Mouse (Mus musculus) kidney, postnatal 0 days (tissue): ENCODE results near the gene Faf2. TPM values are rescaled to one million over a fixed set of nuclear protein-coding genes. Genes with fewer than 3 reads are reported as not detected.

Experiments
- ATAC-seq: fragments of 200-750 bp; cut with Nextera tagmentation; replicated peaks from 2 replicates; pipeline ENCODE4 v1.8.0; 2017; ENCODE audit warnings: low read depth, moderate number of reproducible peaks, moderate TSS enrichment, moderate library complexity; ENCODE audit not compliant: low FRiP score
- DNase-seq: peaks from one replicate; pipeline ENCODE4 v3.0.0-alpha.2; 2016; ENCODE audit warnings: low spot score
- H3K27ac ChIP-seq: fragments of 300-500 bp; sonication (generic); 2 replicates; pipeline ENCODE4 v1.5.1; 2014; ENCODE audit warnings: mild to moderate bottlenecking
- H3K27me3 ChIP-seq: fragments of 300-500 bp; sonication (generic); 2 replicates; pipeline ENCODE4 v1.6.1; 2014; ENCODE audit warnings: low read length, mixed read lengths; ENCODE audit not compliant: insufficient read depth
- H3K36me3 ChIP-seq: fragments of 300-500 bp; sonication (generic); 2 replicates; pipeline ENCODE4 v1.6.1; 2014; ENCODE audit warnings: low read length, mixed read lengths; ENCODE audit not compliant: insufficient read depth
- H3K4me1 ChIP-seq: fragments of 300-500 bp; sonication (generic); replicated peaks from 2 replicates; pipeline ENCODE4 v1.6.1; 2014; ENCODE audit warnings: antibody characterized with exemption, low read length, mixed read lengths; ENCODE audit not compliant: insufficient read depth
- H3K4me2 ChIP-seq: fragments of 300-500 bp; sonication (generic); 2 replicates; pipeline ENCODE4 v1.6.1; 2014; ENCODE audit warnings: mild to moderate bottlenecking, low read length, moderate library complexity, mixed read lengths
- H3K4me3 ChIP-seq: fragments of 300-500 bp; sonication (generic); replicated peaks from 2 replicates; pipeline ENCODE4 v1.5.1; 2014; ENCODE audit warnings: low read depth, low read length
- H3K9ac ChIP-seq: fragments of 300-500 bp; sonication (generic); 2 replicates; pipeline ENCODE4 v1.6.1; 2014; ENCODE audit warnings: low read depth, low read length
- H3K9me3 ChIP-seq: fragments of 300-500 bp; sonication (generic); replicated peaks from 2 replicates; pipeline ENCODE4 v1.6.1; 2016; ENCODE audit warnings: low read length, inconsistent platforms, mixed read lengths
- CTCF ChIP-seq: IDR thresholded peaks from 2 replicates; pipeline ENCODE4 v1.5.1; 2016; ENCODE audit warnings: antibody characterized with exemption, low read depth, mild to moderate bottlenecking, moderate library complexity
- WGBS: fragments of 180-500 bp; shearing (Covaris S2); extraction: QIAGEN DNeasy Blood & Tissue Kit; methylation state at CpG from one replicate; pipeline ENCODE4 v1.1.7; 2014; 5-methylcytosine and 5-hydroxymethylcytosine counted together
- polyA plus RNA-seq: library from polyadenylated mRNA; unstranded; fragments of >200 nt; fragmentation: Nextera tagmentation; extraction: Ambion mirVana; gene quantifications from 2 replicates; pipeline ENCODE4 v1.2.1, GENCODE M21; 2015

The Faf2 gene
- polyA plus RNA-seq, 1 experiment from 2014 or later, result 61.2 TPM

GRCm38 (mm10) chr13:54687575-54688424 is 66.2 kb downstream of the Faf2 start:
- ATAC-seq, result peak; percentile 88
- Histone ChIP-seq H3K4me2 (peak overlapping the region; percentile 62), H3K4me1 (peaks cover 31% of the 10 kb centered on the region), H3K9me3 (no peaks in the 10 kb centered on the region), H3K27ac (peak overlapping the region; percentile 98), H3K9ac (peak overlapping the region; percentile 92), H3K36me3 (peaks cover 8% of the 10 kb centered on the region), H3K4me3 (peak overlapping the region; percentile 83), H3K27me3 (no peaks in the 10 kb centered on the region)
- under 1% methylated on average over 81 of the region's 82 CpGs for WGBS
- peak; percentile 97 for DNase-seq
- no peak for TF ChIP-seq CTCF

- DNase-seq (no peak), ATAC-seq (no peak)
- Histone ChIP-seq H3K27me3 (no peaks in the 10 kb centered on the region), H3K9me3 (no peaks in the 10 kb centered on the region), H3K27ac (no peak overlapping the region), H3K4me3 (no peak overlapping the region), H3K4me1 (peaks cover 22% of the 10 kb centered on the region), H3K4me2 (no peak overlapping the region), H3K9ac (no peak overlapping the region), H3K36me3 (no peaks in the 10 kb centered on the region)
- 93% methylated on average over 8 of the region's 8 CpGs for WGBS
- TF ChIP-seq CTCF, result no peak
Observed at GRCm38 (mm10) chr13:54690151-54690740, 68.7 kb downstream of the Faf2 start.

GRCm38 (mm10) chr13:54691737-54692136 is 70.2 kb downstream of the Faf2 start:
- Histone ChIP-seq H3K4me2 (no peak overlapping the region; the same call in 1 of the 2 replicates), H3K27me3 (no peaks in the 10 kb centered on the region), H3K4me3 (no peak overlapping the region), H3K4me1 (peaks cover 11% of the 10 kb centered on the region; the same call in 1 of the 2 replicates), H3K27ac (no peak overlapping the region), H3K9me3 (no peaks in the 10 kb centered on the region), H3K9ac (no peak overlapping the region), H3K36me3 (no peaks in the 10 kb centered on the region)
- no peak for DNase-seq
- no peak for TF ChIP-seq CTCF
- ATAC-seq, result no peak

- no peaks in the 10 kb centered on the region for H3K36me3 ChIP-seq
- DNase-seq (no peak), ATAC-seq (no peak)
- 11% methylated on average over 21 of the region's 21 CpGs for WGBS
- H3K9me3 ChIP-seq, result no peaks in the 10 kb centered on the region
- no peaks in the 10 kb centered on the region for H3K27me3 ChIP-seq
- H3K4me3 ChIP-seq, result peak overlapping the region; percentile 96
- peak overlapping the region; percentile 94 for H3K27ac ChIP-seq
- peaks cover 11% of the 10 kb centered on the region; the same call in 1 of the 2 replicates for H3K4me1 ChIP-seq
- TF ChIP-seq CTCF, result no peak
- H3K9ac ChIP-seq, result peak overlapping the region; percentile 89
- H3K4me2 ChIP-seq, result peak overlapping the region; percentile 77
Observed at GRCm38 (mm10) chr13:54692711-54693557, 71.3 kb downstream of the Faf2 start.

GRCm38 (mm10) chr13:54693558-54694347 is 72.2 kb downstream of the Faf2 start, which contains the start of gene Rnf44:
Rnf44 (minus strand) TSS chr13:54693907.
- Histone ChIP-seq H3K27me3 (no peaks in the 10 kb centered on the region), H3K27ac (peak within 1 kb of the TSS; percentile 98), H3K36me3 (no peaks in the 10 kb centered on the region), H3K9ac (peak within 1 kb of the TSS; percentile 89), H3K4me3 (peak within 1 kb of the TSS; percentile 96), H3K9me3 (no peaks in the 10 kb centered on the region), H3K4me2 (peak within 1 kb of the TSS; percentile 77), H3K4me1 (peaks cover 11% of the 10 kb centered on the region; the same call in 1 of the 2 replicates)
- TF ChIP-seq CTCF, result no peak
- DNase-seq (peak; percentile 99), ATAC-seq (peak; percentile 98)
- WGBS, result under 1% methylated on average over 80 of the region's 92 CpGs
